Mouse (Mus musculus) left cerebral cortex, postnatal 4 days (tissue): Measurements from ENCODE around the gene Tgfa. TPM values are rescaled to one million over a fixed set of nuclear protein-coding genes. Genes with fewer than 3 reads are reported as not detected.

Experiments used
- DNase-seq: peaks from one replicate; pipeline ENCODE4 v3.0.0-alpha.2; 2022
- intact Hi-C: fragments of 180-260 bp; cut with DNase I; formaldehyde crosslinking; loops from one replicate; pipeline ENCODE4 v1.15.1; 2025
- total RNA-seq, 2 experiments: library from RNA; stranded (reverse); gene quantifications; 2 replicates each; pipeline ENCODE4 v1.2.3; 2021

Tgfa gene
- total RNA-seq, 2 experiments from 2014 or later = 28.6 TPM

DNA sequence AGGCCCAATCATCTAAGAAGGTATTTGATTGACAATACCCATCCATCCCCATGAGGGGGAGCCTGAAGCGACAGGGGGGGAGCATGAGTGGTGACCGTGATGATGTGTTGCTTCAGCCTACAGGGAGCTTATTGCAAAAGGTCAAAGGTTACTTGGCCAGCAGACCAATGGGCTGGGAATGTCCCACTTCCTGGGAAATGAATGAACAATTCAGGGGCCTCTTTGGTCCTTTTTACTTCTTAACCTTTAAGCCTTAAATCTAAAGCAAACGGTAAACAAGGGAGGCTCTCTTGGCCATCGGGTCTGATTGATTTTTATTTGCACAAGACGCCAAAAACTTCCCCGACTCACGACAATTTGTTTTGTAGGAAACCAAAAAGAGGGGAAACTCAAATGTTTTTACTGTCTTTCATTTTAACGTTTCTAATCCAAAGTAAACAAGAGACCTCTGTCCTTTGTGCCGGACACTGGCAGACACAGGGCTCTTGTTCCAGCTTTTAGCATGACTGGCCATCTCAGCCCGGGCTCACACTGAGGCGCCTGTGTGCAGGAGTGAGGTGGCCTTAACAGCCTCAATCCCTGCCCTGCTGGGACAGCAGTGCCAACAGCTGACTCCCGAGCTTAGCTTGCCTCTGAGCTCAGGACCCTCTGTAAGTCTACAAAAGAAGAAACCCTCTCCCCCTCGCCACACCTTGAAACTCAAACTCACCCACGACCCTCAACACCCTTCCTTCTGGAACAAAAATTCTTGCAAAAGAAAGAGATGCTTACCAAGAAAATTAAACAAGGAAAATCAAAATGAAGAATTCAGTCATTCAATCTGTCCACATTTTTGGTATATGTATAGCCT lies 8.7 kb upstream of the Tgfa start:
- no peak for DNase-seq
- intact Hi-C loops = no loop called here

DNA sequence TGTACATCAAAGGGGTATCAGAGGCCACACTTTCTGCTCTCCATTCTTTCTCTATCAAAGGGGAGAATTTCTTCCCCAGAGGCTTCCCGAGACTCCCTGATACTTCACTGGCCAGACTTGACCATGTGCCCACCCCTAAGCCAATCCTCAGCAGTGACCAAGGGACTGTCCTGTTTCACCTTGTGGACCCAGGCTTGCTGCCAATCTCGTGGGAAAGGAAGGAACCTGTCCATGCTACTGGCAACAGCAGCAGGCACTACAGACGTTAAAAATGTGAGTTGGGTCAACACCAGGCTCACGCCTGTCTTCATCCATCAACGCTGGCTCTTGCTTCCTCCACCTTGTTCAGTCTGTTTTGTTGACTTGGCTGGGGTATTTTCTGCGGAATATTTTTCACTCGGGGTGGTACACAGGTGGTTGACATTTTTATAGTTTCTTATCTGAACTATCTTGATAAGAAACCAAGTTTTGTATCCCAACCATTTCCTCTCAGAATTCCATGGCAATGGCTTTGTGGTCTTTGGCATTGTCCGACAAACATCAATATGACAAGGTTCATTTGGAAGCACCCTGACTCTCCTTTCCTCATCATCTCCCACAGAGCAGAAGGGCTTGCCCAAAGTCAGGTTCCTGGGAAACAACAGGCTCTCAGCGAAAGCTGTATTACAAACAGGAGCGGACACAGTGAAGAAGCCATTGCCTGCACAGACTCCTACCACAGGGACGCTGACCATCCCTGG lies 6.1 kb upstream of the Tgfa start:
- intact Hi-C loops = no loop called here
- DNase-seq = no peak

DNA sequence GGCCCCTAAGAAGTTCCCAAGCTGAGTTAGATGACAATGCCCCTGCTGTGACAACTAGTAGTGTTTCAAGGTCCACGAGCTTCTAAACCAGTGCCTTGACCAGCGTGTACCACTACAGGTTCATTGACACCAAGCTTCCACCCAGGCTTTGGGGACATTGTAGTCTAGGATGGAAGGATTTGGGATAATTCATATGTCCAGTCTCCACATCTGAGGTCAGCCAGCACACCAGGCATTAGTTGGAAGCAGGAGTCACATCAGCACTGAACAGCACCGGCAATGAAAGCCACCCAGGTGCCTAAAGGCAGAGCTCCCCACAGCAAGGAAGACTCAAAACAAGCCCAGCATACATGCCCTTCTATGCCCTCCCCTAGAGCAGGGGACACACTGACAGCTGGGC lies 4.4 kb upstream of the Tgfa start:
- intact Hi-C loops = no loop called here

DNA sequence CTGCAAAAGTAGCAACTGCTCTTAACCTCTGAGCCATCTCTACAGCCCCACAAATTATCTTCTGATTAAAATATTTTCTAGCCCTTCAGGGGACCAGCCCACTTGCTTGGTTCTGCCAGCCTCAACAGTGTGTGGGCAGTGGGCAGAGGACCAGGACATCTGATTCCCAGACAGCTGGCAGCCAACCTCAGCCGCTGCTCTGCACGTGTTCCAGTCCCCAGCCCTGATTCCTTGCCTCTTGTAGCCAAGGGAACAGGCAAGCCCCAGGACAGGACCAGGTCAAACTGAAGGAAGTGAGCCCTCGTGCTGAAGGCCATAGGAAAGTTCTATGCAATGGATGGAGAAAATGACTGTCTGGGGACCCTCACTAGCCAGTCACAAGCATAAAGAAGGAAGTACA lies 2.0 kb upstream of the Tgfa start:
- DNase-seq = peak; percentile 31
- intact Hi-C loops = no loop called here

More for the DNA sequence above, 4.4 kb upstream of the Tgfa start:
- DNase-seq = no peak

DNA sequence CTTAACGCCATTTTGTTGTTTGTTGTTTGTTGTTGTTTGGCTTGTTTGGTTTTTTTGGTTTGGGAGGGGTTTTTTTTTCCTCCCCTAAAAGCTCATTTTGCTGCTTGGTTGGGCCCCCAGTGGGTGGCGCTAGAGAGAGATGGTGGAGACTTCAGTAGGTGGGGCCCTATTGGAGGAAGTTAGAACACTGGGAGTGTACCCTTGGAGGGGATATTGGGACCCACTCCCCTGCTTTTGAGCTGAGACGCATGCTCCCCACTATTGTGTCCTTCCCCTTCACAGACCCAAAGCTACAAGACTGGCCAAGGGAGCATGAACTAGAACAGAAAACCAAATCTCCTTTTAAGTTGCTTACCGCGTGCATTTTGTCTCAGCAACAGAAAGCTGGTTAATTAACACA lies 1.1 kb upstream of the Tgfa start:
- intact Hi-C loops = no loop called here
- peak; percentile 55 for DNase-seq

DNA sequence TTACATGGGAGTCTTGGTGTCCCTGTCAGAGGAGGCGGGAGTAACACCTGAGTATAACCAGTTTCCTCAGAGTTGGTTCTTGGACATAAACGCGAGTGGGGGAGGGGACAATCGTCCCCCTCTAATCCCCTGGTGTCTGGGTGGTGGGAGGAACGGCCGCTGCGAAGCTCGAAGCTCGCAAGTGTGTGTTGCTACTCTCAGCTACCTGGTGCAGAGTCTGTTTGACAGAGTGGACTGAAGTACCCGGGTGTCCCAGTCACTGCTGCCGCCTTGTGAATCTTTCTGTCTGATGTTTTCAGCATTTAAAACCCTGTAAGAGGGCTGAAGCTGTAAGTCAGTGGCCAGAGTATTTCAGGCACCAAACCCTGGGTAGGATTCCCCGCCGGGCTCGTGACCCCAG lies 1.0 kb downstream of the Tgfa start:
- no peak for DNase-seq

DNA sequence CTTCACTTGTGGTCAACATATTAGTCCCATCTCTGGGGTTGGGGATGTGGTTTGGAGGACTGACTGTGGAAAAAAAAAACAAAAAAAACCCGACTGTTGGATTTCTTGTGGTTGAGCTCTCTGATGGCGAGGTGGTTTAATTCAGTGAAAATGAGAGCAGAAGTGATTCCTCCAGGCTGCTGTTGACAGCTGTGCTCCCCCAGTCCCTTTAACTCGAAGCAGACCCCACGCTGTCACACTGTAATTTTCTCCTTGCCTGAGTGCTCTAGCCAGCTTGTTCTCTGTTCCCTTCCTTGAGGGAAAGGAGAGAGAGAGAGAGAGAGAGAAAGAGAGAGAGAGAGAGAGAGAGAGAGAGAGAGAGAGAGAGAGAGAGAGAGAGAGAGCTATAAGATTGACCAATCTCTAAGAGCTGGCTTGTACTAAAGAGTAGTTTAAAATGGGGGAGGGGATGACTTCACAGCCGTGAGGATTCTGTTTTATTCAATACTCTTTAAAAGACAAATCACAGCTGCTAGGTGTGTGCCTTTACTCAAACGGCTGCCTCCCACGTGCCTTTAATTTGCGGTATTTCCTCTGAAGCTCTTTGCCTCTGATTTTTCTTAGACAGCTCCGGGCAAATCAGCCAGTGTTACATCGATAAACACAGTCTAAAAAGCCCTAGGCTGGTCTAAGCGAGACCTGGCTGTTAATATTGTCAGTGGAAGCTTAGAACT lies 2.3 kb downstream of the Tgfa start:
- no peak for DNase-seq
- intact Hi-C loops = no loop called here

More for the DNA sequence above, 1.0 kb downstream of the Tgfa start:
- intact Hi-C loops = no loop called here

DNA sequence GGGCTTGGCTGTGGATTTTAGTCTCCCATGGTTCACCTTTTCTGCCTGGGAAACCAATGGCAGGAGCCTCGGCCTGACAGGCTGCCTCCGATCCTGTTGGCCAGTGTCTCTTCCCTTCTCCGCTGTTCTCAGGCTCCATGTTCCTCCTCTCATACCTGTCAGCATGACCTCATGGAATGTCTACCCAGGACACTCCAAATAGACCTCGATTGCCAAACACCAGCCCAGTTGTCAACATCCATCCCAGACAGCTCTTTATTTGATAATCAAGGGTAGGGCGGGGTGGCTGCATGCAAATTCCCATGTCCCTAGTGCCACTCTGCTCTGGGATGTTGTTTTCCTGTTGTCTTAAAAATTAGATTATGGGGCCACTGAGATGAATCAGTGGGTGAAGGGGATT lies 5.9 kb downstream of the Tgfa start:
- intact Hi-C loops = no loop called here
- DNase-seq = no peak

DNA sequence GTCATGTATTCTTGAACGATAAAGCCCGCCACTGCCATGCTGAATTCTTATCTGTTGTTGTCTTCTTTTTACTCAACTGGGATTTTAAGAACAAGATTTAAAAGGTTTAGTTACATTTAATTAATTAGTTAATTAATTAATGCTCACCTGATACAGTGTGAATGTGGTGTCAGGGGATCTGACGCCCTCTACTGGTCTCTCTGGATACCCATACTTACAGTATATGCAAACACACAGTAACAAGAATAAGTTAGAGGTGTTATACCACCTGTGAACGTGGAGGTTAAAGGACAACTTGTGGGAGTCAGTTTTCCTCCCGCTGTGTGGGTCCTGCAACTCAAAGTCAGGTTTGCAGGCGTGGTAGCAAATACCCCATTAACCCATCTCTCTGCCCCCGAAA lies 8.1 kb downstream of the Tgfa start:
- no peak for DNase-seq
- intact Hi-C loops = no loop called here

DNA sequence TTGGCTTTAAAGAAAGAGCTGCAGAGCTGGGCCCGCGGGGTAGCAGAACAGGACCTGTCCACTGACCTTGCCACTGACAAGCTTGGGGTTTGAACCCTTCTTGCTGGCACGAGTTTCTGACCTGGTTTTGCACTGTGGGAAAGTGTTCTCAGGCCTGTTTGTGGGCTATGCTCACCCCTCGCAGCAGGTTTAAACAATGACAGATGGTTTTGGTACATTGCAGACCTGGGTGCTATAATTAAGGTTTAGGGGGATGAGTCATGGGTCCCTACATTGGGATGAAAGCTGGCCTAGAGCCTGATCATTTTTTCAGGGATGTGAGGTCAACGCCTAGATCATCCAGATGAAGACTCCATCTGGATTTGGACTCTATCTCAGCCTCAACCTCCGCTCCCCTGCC lies 11.0 kb downstream of the Tgfa start:
- intact Hi-C loops = no loop called here
- no peak for DNase-seq

DNA sequence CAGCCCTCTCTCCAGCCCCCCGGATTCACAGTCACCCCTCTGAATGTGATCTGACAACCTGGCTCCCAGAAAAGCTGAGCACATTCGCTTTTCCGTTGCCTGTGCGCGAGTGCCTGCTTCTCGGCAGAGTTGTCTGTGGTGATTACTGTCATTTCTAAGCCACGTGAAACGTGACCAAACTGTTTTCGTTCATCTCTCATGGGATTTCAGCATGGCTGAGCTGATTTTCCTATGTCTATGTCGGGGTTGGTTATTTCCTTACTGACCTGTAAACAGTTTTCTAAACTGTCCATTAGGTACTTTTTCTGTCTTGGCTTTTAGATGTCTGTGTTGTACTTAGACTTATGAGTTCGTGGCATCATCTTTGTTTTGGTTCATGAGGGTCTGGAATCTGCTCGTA lies 12.0 kb downstream of the Tgfa start:
- intact Hi-C loops = no loop called here
- no peak for DNase-seq

DNA sequence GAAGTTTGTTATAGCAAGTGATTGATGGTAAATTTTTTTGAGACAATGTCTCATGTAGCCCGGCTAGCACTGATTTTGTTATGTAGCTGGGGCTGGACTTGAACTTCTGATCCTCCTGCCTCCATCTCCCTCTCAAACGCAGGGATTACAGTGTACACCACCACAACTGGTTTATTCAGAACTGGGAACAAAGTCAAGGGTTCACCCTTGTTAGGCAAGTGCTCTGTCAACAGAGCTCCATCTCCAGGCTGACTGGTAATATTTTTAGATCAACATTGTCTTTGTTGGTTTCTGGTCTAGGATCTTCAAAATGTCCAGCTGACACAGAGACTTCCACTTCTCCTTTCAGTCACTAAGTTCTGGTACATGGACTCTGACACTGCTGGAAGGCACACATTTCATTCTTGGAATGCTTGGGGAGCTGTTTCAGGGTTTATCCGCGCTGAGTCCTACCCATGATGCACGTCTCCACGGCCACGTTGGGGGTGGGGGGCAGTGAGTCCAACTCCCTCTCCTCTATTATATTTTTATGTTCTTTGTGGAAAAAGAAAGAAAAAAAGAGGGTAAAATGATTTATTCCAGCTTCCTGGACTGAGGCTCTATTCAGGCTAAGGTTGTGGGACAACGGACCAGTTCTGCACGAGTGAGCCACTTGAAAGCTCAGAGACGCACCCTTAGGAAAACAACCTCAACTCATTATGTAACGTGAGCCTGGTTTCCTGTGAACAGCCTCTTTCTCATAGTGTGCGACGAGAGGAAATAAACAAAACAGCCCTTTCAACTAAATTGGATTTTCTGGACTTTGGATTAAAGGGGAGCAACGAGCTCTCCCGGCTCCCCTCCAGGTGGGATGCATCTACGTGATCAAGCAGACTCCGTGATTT lies 14.4 kb downstream of the Tgfa start:
- no peak for DNase-seq
- intact Hi-C loops = no loop called here

DNA sequence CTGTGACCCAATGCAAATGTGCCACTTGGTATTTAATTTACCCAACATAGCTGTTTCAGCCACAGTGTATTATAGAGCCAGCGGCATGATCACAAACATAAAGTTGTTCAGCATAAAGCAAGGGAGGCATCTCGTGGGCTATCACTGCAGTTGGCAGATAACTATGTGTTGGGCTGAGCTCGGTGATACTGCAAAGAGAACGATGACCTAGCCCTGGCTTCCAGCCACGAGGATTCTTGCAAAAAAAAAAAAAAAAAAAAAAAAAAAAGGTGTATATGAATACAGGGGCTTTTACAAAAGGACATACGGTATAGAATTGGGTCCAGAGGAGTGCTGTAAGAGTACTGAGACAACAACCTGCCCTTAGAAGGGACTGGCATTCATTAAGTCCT lies 15.0 kb downstream of the Tgfa start:
- DNase-seq = no peak
- intact Hi-C loops = no loop called here

DNA sequence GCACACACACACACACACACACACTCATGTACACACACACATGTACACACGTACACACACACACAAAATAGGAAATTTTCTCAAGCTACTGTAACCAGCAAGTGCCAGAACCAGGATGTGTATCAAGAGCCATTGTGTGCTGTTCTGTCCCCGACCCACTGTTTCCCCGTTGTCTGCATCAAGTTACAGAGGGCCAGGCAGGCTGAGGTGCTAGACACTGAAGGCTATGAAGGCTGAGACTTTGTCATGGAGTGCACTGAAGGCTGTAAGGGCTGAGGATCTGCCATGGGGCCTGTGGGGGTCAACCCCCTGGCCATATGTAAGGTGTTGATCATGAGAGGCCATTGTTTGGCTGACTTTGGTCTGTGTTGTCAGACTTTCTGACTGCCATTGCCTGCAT lies 15.6 kb downstream of the Tgfa start:
- DNase-seq = no peak
- intact Hi-C loops = no loop called here

DNA sequence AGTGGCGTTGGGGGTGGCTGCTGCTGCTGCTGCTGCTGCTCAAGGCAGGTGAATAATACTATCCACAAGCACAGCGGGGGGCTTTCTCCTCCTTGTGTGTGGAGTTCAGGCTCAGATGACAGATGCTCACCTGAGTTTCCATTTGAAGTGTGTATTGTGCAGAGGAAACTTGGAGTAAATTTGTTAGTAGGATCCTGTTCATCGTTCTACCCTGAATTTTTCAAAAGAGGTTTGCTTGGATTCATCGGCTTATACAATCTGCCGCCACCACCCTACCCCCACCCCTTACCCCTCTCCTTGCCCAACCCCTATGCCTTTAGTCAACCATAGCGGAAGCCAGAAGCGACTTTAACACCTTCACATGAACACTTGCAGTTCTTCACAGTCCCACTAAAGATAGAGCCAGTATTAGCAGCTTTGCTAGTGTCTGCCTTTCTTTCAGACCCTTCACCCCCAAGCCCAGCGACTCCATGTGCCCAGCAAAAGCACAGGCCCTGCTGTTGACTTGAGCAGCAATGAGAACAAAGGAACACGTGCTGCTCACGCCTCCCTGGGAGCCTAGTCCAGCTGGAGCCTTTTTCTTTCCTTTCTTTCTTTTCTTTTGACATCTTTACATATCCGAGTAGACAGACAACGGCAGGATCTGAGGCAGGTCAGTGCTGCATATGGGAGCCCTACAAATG lies 16.2 kb downstream of the Tgfa start:
- no peak for DNase-seq

DNA sequence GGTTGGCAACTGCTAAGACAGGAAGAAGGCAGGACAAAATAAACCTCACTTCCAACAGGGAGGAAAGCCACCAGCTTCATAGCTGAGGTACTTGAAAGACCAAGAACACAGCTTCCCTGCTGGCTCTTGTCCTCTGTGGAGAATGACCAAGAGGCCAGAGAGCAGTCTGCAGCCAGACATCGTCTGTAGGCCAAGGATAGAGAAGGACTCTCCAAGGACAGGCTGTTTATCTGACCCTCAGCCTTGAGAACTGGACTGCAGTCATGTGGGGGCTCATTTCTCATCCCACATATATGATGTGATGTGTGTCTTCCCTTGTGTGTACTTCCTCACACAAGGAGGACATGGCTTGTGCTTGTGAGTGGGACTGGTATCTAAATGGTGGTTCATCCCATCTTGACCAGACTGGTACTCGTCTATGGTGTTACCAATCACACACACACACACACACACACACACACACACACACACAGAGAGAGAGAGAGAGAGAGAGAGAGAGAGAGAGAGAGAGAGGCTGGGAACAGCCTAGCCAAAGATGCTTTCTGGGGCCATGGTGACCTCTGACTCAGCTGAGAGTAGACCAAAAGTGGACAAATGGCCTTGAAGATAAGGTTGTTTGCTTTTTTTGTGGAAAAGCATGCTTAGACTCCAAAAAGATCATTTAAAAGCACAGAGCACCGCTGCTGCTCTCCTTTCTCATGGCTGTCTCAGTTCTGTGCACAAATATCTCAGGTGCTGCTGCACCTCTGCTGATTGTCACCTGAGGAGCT lies 18.0 kb downstream of the Tgfa start:
- intact Hi-C loops = no loop called here
- no peak for DNase-seq

More for the DNA sequence above, 16.2 kb downstream of the Tgfa start:
- intact Hi-C loops = no loop called here

DNA sequence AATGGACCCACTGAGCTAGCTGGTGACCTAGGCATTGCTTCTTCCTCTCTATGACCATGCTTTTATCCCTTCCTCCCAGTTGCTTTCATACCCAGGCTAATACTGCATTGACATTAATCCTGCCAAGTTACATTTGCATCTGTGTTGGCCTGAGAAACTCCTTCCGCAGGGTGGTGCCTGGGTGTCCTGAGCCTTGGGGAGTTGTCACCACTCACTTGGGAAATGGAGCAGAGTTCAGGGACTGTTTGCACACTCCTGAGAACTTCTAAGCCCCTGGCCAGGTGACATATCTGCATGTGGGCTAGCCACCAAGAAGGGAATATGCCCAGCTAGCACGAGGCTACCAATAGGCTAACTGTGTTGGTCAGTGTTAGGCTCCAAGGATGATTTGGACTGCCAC lies 23.0 kb downstream of the Tgfa start:
- intact Hi-C loops = no loop called here
- DNase-seq = no peak

DNA sequence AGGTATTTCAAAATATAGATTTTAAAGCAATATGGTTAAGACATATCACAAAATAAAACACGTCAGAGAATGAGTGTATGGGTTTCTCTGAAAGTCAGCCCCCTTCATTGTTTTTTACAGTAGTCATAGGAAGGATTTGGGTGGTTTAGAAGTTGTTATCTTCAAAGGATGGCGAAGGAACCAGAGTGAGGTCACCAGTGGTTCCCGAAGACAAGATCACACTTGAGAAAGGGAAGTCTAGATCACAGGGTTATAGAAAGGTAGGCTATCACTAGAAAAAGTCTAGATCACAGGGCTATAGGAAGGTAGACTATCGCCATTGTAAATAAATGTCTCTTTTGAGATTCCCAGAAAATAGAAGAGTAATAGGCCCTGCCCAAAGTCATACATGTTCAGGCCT lies 23.7 kb downstream of the Tgfa start:
- no peak for DNase-seq
- intact Hi-C loops = no loop called here

DNA sequence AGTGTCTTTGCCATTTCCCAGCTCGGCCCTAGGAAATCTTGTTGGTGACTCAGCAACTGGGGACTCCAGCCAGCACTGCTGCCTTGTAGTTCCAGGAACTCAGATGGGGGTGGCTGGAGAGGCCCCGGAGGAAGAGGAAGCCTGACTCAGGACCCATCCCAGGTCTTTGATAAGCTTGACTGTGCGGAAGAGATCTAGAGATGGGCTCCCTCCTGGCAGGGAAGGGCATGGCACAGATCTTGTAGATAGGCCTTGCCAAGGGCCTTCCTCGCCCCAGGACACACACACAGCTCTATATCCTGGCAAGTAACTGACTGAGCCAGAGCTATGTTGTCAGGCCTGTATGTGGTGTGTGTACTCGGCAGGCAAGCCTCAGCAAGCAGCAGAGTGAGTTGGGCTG lies 24.5 kb downstream of the Tgfa start:
- intact Hi-C loops = no loop called here
- no peak for DNase-seq
